Mouse (Mus musculus): ENCODE results near the gene Scrt2. TPM values are rescaled to one million over a fixed set of nuclear protein-coding genes. Genes with fewer than 3 reads are reported as not detected.
A peak's percentile ranks its signal among the peaks of the same experiment; 100 is the strongest.

The Scrt2 gene
- polyA plus RNA-seq, 1 experiment from 2014 or later: not detected

DNA sequence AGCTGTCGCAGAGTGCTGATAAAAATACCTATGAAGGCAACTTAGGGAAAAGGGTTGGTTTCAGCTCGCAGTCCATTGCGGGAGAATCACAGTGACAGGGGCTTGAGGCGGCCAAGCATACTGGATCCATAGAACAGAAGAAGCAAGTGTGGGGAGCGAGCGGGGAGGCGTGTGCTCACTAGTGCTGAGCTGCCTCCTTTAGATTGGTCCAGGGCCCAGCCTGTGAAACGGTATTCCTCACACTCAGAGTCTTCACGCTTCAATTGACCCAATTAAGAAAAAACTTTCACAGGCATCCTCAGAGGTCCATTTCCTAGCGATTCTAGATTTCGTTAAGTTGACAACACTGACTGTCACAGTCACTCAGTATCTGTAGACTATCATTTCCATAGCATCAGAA is 59.6 kb downstream of the Scrt2 start:
- Histone ChIP-seq H3K36me3 (no peaks in the 10 kb centered on the region), H3K4me1 (peaks cover 32% of the 10 kb centered on the region), H3K9me3 (no peaks in the 10 kb centered on the region), H3K9ac (no peak overlapping the region), H3K4me3 (no peak overlapping the region), H3K27ac (no peak overlapping the region), H3K27me3 (peaks cover 55% of the 10 kb centered on the region), H3K4me2 (no peak overlapping the region)
- WGBS: 43% methylated on average over 11 of the region's 11 CpGs
- ATAC-seq (ENCODE audit: insufficient number of reproducible peaks, low FRiP score, low TSS enrichment, low read depth): no peak

DNA sequence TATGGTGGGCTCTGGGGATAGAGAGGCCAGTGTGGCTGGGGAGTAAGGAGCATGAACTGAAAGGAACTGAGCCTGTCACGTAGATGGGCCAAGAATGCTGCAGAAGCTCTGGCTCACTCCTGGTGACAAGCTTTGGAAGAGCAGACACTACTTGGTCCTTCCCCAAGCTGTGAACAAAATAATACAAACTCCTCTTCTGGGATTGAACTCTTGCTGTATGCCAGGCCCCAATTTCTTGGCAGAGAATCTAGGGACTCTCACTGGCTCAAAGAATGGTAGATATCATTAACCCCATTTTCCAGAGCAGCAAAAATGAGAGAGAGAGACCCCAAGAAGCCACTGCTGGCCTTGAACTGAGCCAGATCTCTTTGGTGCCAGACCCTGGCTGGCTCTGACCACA is 60.2 kb downstream of the Scrt2 start:
- ATAC-seq (ENCODE audit: insufficient number of reproducible peaks, low FRiP score, low TSS enrichment, low read depth): no peak
- Histone ChIP-seq H3K27ac (no peak overlapping the region), H3K9ac (no peak overlapping the region), H3K9me3 (no peaks in the 10 kb centered on the region), H3K4me3 (peak overlapping the region; percentile 36), H3K27me3 (peaks cover 55% of the 10 kb centered on the region), H3K4me2 (peak overlapping the region; percentile 55), H3K36me3 (no peaks in the 10 kb centered on the region), H3K4me1 (peaks cover 32% of the 10 kb centered on the region)
- WGBS: 38% methylated on average over 1 of the region's 1 CpGs

DNA sequence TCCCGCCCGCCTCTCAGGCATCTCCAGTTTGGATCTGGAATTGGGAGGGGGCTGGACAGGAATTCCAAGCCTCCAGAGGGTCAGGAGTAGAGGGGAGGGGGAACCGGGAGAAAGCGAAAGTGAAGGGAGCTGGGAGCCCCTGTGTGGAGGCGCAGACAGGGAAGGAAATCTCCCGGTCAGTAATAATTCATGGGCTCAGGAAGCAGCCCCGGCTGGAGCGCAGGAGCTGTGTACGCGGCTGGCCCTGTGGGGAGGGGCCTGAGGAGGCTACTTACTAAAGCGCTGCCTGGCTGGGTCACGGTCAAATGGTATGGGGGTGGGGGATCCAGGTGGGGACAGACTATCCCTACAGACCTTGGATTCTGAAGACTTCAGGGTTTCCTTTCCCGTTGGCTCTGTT is 60.7 kb downstream of the Scrt2 start:
- Histone ChIP-seq H3K9ac (no peak overlapping the region), H3K27ac (no peak overlapping the region), H3K4me2 (peak overlapping the region; percentile 55), H3K4me1 (peaks cover 32% of the 10 kb centered on the region), H3K4me3 (peak overlapping the region; percentile 36), H3K36me3 (no peaks in the 10 kb centered on the region), H3K27me3 (peaks cover 55% of the 10 kb centered on the region), H3K9me3 (no peaks in the 10 kb centered on the region)
- ATAC-seq (ENCODE audit: insufficient number of reproducible peaks, low FRiP score, low TSS enrichment, low read depth): no peak
- 2% methylated on average over 13 of the region's 13 CpGs for WGBS

DNA sequence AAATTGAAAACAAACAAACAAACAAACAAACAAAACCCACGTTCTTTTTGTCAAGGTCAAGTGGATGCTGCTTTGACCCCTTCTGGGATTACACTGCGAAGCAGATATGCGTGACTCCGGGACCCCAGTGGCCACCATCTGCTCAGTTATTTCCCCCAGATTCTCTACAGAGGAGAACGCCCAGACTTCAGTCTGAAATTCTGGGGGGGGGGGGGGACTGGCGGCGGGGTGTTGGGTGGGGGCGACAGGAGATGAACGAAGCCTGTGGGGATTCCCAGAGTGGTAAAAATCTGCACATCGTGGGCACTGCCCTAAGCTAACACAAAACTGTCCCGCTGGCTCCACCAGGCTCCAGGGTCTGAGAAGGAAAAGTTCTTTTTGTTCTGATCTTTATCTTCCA is 61.2 kb downstream of the Scrt2 start:
- no peak overlapping the region for H3K9ac ChIP-seq
- no peaks in the 10 kb centered on the region for H3K9me3 ChIP-seq
- peaks cover 57% of the 10 kb centered on the region for H3K27me3 ChIP-seq
- no peaks in the 10 kb centered on the region for H3K36me3 ChIP-seq
- no peak for ATAC-seq (ENCODE audit: insufficient number of reproducible peaks, low FRiP score, low TSS enrichment, low read depth)
- H3K4me2 ChIP-seq: peak overlapping the region; percentile 93; the same call in 1 of the 2 replicates
- peaks cover 32% of the 10 kb centered on the region for H3K4me1 ChIP-seq
- H3K27ac ChIP-seq: no peak overlapping the region
- 3% methylated on average over 11 of the region's 11 CpGs for WGBS
- H3K4me3 ChIP-seq: peak overlapping the region; percentile 49

DNA sequence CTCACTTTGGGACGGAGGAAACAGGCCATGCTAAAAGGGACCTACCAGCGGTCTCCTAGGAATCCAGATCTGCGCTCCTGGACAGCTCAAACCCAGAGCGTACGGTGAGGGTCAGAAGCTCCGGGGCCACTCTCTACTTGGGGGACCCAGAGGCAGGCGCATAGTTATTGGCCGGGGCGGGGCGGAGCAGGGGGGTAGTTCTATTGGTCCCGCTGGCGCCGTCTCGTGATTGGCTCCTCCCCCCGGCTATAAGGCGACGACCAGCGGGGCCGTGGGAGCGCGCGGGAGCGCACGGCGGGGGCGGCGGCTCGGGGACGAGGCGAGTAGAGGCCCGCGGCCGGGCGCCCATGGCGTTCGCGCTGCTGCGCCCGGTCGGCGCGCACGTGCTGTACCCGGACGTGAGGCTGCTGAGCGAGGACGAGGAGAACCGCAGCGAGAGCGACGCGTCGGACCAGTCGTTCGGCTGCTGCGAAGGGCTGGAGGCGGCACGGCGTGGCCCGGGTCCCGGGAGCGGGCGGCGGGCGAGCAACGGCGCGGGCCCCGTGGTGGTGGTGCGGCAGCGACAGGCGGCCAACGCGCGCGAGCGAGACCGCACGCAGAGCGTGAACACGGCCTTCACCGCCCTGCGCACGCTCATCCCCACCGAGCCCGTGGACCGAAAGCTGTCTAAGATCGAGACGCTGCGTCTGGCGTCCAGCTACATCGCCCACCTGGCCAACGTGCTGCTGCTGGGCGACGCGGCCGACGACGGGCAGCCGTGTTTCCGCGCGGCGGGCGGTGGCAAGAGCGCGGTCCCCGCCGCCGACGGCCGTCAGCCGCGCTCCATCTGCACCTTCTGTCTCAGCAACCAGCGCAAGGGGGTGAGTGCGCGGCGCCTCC is 62.2 kb downstream of the Scrt2 start, which contains the start of gene Tcf15:
TSS of gene Tcf15 (plus strand) at position 283 of the 879 bp plus-strand sequence.
- H3K4me2 ChIP-seq: peak within 1 kb of the TSS; percentile 93
- H3K27me3 ChIP-seq: peaks cover 57% of the 10 kb centered on the region
- H3K9me3 ChIP-seq: no peaks in the 10 kb centered on the region
- peak within 1 kb of the TSS; percentile 26; the same call in 1 of the 2 replicates for H3K9ac ChIP-seq
- peak within 1 kb of the TSS; percentile 49 for H3K4me3 ChIP-seq
- H3K27ac ChIP-seq: no peak within 1 kb of the TSS
- peaks cover 32% of the 10 kb centered on the region for H3K4me1 ChIP-seq
- peak; percentile 70; the same call in 1 of the 2 replicates for ATAC-seq (ENCODE audit: insufficient number of reproducible peaks, low FRiP score, low TSS enrichment, low read depth)
- under 1% methylated on average over 114 of the region's 118 CpGs for WGBS
- H3K36me3 ChIP-seq: no peaks in the 10 kb centered on the region

DNA sequence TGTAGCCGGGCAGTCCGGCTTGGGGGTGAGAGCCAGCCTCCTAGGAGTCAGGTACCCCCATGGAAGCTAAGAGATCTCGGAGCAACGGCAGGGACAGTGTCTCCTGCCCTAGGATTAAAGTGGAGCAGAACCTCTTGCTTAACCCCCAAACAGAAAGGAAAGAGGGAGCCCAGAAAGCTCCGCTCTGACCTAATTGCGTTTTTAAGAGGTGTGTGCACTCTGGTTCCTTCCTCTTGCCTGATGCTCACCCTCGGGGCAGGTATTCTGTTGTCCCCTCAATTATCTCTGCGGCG is 62.8 kb downstream of the Scrt2 start:
- ATAC-seq (ENCODE audit: insufficient number of reproducible peaks, low FRiP score, low TSS enrichment, low read depth): no peak
- peak overlapping the region; percentile 93 for H3K4me2 ChIP-seq
- H3K27me3 ChIP-seq: peaks cover 57% of the 10 kb centered on the region
- H3K9ac ChIP-seq: peak overlapping the region; percentile 26; the same call in 1 of the 2 replicates
- WGBS: 17% methylated on average over 9 of the region's 9 CpGs
- H3K9me3 ChIP-seq: no peaks in the 10 kb centered on the region
- peaks cover 32% of the 10 kb centered on the region for H3K4me1 ChIP-seq
- H3K27ac ChIP-seq: no peak overlapping the region
- H3K4me3 ChIP-seq: peak overlapping the region; percentile 49
- H3K36me3 ChIP-seq: no peaks in the 10 kb centered on the region

DNA sequence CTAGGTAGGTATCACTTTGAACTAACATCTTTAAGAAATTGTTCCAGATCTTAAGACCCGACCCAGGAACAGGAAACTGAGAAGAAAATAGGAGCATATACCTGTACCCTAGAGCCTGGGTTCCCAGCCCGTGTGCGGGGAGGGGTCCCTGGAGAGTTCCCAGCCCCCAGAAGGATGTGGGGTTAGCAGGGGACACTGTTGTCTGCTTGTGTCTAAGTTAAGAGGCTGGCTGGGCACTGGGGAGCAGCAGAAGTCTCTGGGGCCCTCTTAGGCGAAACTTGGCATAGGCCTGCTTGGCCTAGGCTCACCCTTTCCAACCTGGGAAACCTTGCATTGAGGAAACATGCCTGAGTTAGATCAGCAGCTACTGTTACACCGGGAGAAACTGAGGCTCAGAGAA is 63.2 kb downstream of the Scrt2 start:
- H3K9me3 ChIP-seq: no peaks in the 10 kb centered on the region
- no peak overlapping the region for H3K27ac ChIP-seq
- no peak for ATAC-seq (ENCODE audit: insufficient number of reproducible peaks, low FRiP score, low TSS enrichment, low read depth)
- peaks cover 57% of the 10 kb centered on the region for H3K27me3 ChIP-seq
- H3K9ac ChIP-seq: no peak overlapping the region
- 62% methylated on average over 5 of the region's 5 CpGs for WGBS
- peak overlapping the region; percentile 49 for H3K4me3 ChIP-seq
- peaks cover 32% of the 10 kb centered on the region for H3K4me1 ChIP-seq
- no peaks in the 10 kb centered on the region for H3K36me3 ChIP-seq
- H3K4me2 ChIP-seq: no peak overlapping the region

Other genes starting within 250 kb of the Scrt2 start
- gene Rspo4, start 238.6 kb upstream of the Scrt2 start, polyA plus RNA-seq (2015; fragmentation: Nextera tagmentation; extraction: Ambion mirVana): 0.73 and 0.84 TPM in 2 replicates
- 0.60 and 0.68 TPM in 2 replicates for gene Angpt4, start 170.3 kb upstream of the Scrt2 start, polyA plus RNA-seq (2015; fragmentation: Nextera tagmentation; extraction: Ambion mirVana)
- gene Fam110a, start 101.3 kb upstream of the Scrt2 start, polyA plus RNA-seq (2015; fragmentation: Nextera tagmentation; extraction: Ambion mirVana): 23.3 and 23.4 TPM in 2 replicates
- 8.4 and 9.7 TPM in 2 replicates for gene Slc52a3, start 85.0 kb upstream of the Scrt2 start, polyA plus RNA-seq (2015; fragmentation: Nextera tagmentation; extraction: Ambion mirVana)
- 11.3 and 12.3 TPM in 2 replicates for gene Srxn1, start 24.0 kb downstream of the Scrt2 start, polyA plus RNA-seq (2015; fragmentation: Nextera tagmentation; extraction: Ambion mirVana)
- 6.2 and 7.6 TPM in 2 replicates for gene Tcf15, start 62.0 kb downstream of the Scrt2 start, polyA plus RNA-seq (2015; fragmentation: Nextera tagmentation; extraction: Ambion mirVana)
- gene Csnk2a1, start 145.3 kb downstream of the Scrt2 start, polyA plus RNA-seq (2015; fragmentation: Nextera tagmentation; extraction: Ambion mirVana): 74.6 and 93.0 TPM in 2 replicates
- gene Tbc1d20, start 212.3 kb downstream of the Scrt2 start, polyA plus RNA-seq (2015; fragmentation: Nextera tagmentation; extraction: Ambion mirVana): 43.5 and 48.0 TPM in 2 replicates